22 mouse cellular contexts compared by ENCODE assay signal in genomic region chr5:148704769-148705168, GRCm38 (mm10).
A peak's percentile ranks its signal among the peaks of the same experiment; 100 is the strongest.
DNase-seq lines count a peak whose midpoint lies in the region; ATAC-seq and TF ChIP-seq lines count a peak whose summit lies in the region.
"Had no signal": no experiment of that assay in that cellular context is flagged by ENCODE, and none has a peak within 500 bp of the region (broad histone marks: within the 10 kb centered on the region; RNA-seq: fewer than 3 reads in every experiment).

No protein-coding gene starts in this region.

- no peak overlapping the region for H3K9ac ChIP-seq in embryonic facial prominence, embryonic 15.5 days
- no peak overlapping the region for H3K9ac ChIP-seq in kidney, embryonic 15.5 days
- H3K9ac ChIP-seq: hindbrain, embryonic 15.5 days; limb, embryonic 13.5 days; liver, embryonic 13.5 days; lung, embryonic 15.5 days; midbrain, embryonic 12.5 days; neural tube, embryonic 15.5 days had no signal

- no peak overlapping the region for H3K27ac ChIP-seq in embryonic facial prominence, embryonic 15.5 days (replicated peaks)
- no peak overlapping the region for H3K27ac ChIP-seq in embryonic facial prominence, embryonic 10.5 days (replicated peaks)
- H3K27ac ChIP-seq in kidney, embryonic 15.5 days, result no peak overlapping the region
- H3K27ac ChIP-seq in olfactory bulb, adult 2 months (ENCODE audit: insufficient read depth, low read depth, low read length), result peak overlapping the region; percentile 71
- H3K27ac ChIP-seq: hindbrain, embryonic 15.5 days; kidney, postnatal 0 days; limb, embryonic 13.5 days; liver, embryonic 13.5 days; lung, embryonic 15.5 days; midbrain, embryonic 12.5 days; neural tube, embryonic 15.5 days; stomach, postnatal 0 days had no signal

- H3K4me1 ChIP-seq in embryonic facial prominence, embryonic 15.5 days, result peaks cover 16% of the 10 kb centered on the region
- peaks cover 58% of the 10 kb centered on the region for H3K4me1 ChIP-seq in embryonic facial prominence, embryonic 10.5 days
- H3K4me1 ChIP-seq in kidney, embryonic 15.5 days, result peaks cover 22% of the 10 kb centered on the region
- peaks cover 43% of the 10 kb centered on the region for H3K4me1 ChIP-seq in olfactory bulb, adult 2 months (ENCODE audit: control insufficient read depth, insufficient read depth, low read length)

- ATAC-seq in embryonic facial prominence, embryonic 15.5 days (ENCODE audit: insufficient number of reproducible peaks, low FRiP score, low TSS enrichment, low read depth), result peak; percentile 6; the same call in 1 of the 2 replicates
- ATAC-seq in kidney, embryonic 15.5 days (replicated peaks; ENCODE audit: low FRiP score), result no peak
- ATAC-seq: CD4-positive, CD25-positive, alpha-beta regulatory T cell, adult 4 months; intestine, postnatal 0 days had no signal

- no peaks in the 10 kb centered on the region for H3K9me3 ChIP-seq in embryonic facial prominence, embryonic 15.5 days (replicated peaks)
- H3K9me3 ChIP-seq in embryonic facial prominence, embryonic 10.5 days, result no peaks in the 10 kb centered on the region
- H3K9me3 ChIP-seq in kidney, embryonic 15.5 days (replicated peaks), result no peaks in the 10 kb centered on the region
- H3K9me3 ChIP-seq: hindbrain, embryonic 15.5 days; limb, embryonic 13.5 days; liver, embryonic 13.5 days; lung, embryonic 15.5 days; midbrain, embryonic 12.5 days; neural tube, embryonic 15.5 days had no signal

- 55% methylated on average over 5 of the region's 5 CpGs for WGBS in embryonic facial prominence, embryonic 15.5 days
- 67% methylated on average over 5 of the region's 5 CpGs for WGBS in embryonic facial prominence, embryonic 10.5 days
- 63% methylated on average over 5 of the region's 5 CpGs for WGBS in kidney, embryonic 15.5 days
- 28% methylated on average over 5 of the region's 5 CpGs for WGBS in olfactory bulb, adult 2 months

- H3K36me3 ChIP-seq in embryonic facial prominence, embryonic 15.5 days, result no peaks in the 10 kb centered on the region
- no peaks in the 10 kb centered on the region for H3K36me3 ChIP-seq in embryonic facial prominence, embryonic 10.5 days (replicated peaks)
- H3K36me3 ChIP-seq in kidney, embryonic 15.5 days, result no peaks in the 10 kb centered on the region
- H3K36me3 ChIP-seq: hindbrain, embryonic 15.5 days; limb, embryonic 13.5 days; liver, embryonic 13.5 days; lung, embryonic 15.5 days; midbrain, embryonic 12.5 days; neural tube, embryonic 15.5 days had no signal

- TF ChIP-seq POLR2A in olfactory bulb, adult 2 months (IDR thresholded peaks at IDR 0.05; ENCODE audit: insufficient read depth, low read depth, low read length), result no peak

- H3K4me2 ChIP-seq in embryonic facial prominence, embryonic 15.5 days (replicated peaks), result no peak overlapping the region
- no peak overlapping the region for H3K4me2 ChIP-seq in kidney, embryonic 15.5 days
- H3K4me2 ChIP-seq: hindbrain, embryonic 15.5 days; limb, embryonic 13.5 days; liver, embryonic 13.5 days; lung, embryonic 15.5 days; midbrain, embryonic 12.5 days; neural tube, embryonic 15.5 days had no signal

- intact Hi-C loops in left cerebral cortex, postnatal 4 days (cut with DNase I), result no loop called here

- H3K4me3 ChIP-seq in embryonic facial prominence, embryonic 15.5 days (replicated peaks), result no peak overlapping the region
- H3K4me3 ChIP-seq in embryonic facial prominence, embryonic 10.5 days, result no peak overlapping the region
- no peak overlapping the region for H3K4me3 ChIP-seq in kidney, embryonic 15.5 days (replicated peaks)
- H3K4me3 ChIP-seq in olfactory bulb, adult 2 months (ENCODE audit: insufficient read depth, low read depth, low read length), result no peak overlapping the region
- H3K4me3 ChIP-seq: hindbrain, embryonic 15.5 days; limb, embryonic 13.5 days; liver, embryonic 13.5 days; lung, embryonic 15.5 days; midbrain, embryonic 12.5 days; neural tube, embryonic 15.5 days had no signal

- DNase-seq in embryonic facial prominence, embryonic 10.5 days (ENCODE audit: low spot score), result no peak
- DNase-seq in kidney, postnatal 10 days, result peak; percentile 12
- DNase-seq in gastrocnemius, postnatal 25 days, result peak; percentile 55
- DNase-seq in left cerebral cortex, postnatal 4 days, result no peak
- DNase-seq: adrenal gland, postnatal 25 days; cerebellum, adult 11 months; cerebellum, postnatal 25 days; liver, embryonic 13.5 days; right cerebral cortex, postnatal 4 days; thymus, postnatal 14 days had no signal

- H3K27me3 ChIP-seq in embryonic facial prominence, embryonic 15.5 days, result no peaks in the 10 kb centered on the region
- H3K27me3 ChIP-seq in embryonic facial prominence, embryonic 10.5 days (replicated peaks; ENCODE audit: low read depth, poor library complexity, severe bottlenecking), result no peaks in the 10 kb centered on the region
- no peaks in the 10 kb centered on the region for H3K27me3 ChIP-seq in kidney, embryonic 15.5 days
- H3K27me3 ChIP-seq: hindbrain, embryonic 15.5 days; lung, embryonic 15.5 days; midbrain, embryonic 12.5 days; neural tube, embryonic 15.5 days had no signal

- TF ChIP-seq CTCF in olfactory bulb, adult 2 months (IDR thresholded peaks at IDR 0.05; ENCODE audit: insufficient read depth, low read depth, low read length), result no peak

Comparison
In these comparisons a context has a peak if more than half of its experiments do, and no peak if none do; other contexts are left out.
1. DNase-seq: peak in kidney, postnatal 10 days (single experiment) and gastrocnemius, postnatal 25 days (single experiment); none in embryonic facial prominence, embryonic 10.5 days (single experiment) and left cerebral cortex, postnatal 4 days (single experiment).